In genomic region chr2:181763886-181764527, GRCm38 (mm10) we compare ENCODE assay signal across 13 mouse cellular contexts. TPM values are rescaled to one million over a fixed set of nuclear protein-coding genes. Genes with fewer than 3 reads are reported as not detected.
DNase-seq lines count a peak whose midpoint lies in the region; ATAC-seq lines count a peak whose summit lies in the region.
"Had no signal": no experiment of that assay in that cellular context is flagged by ENCODE, and none has a peak within 500 bp of the region (broad histone marks: within the 10 kb centered on the region; RNA-seq: fewer than 3 reads in every experiment).

No protein-coding gene starts in this region.

- H3K9me3 ChIP-seq in hindbrain, embryonic 10.5 days = no peaks in the 10 kb centered on the region
- H3K9me3 ChIP-seq in midbrain, embryonic 13.5 days = no peaks in the 10 kb centered on the region
- H3K9me3 ChIP-seq: liver, embryonic 12.5 days had no signal

- no peaks in the 10 kb centered on the region for H3K27me3 ChIP-seq in hindbrain, embryonic 10.5 days (ENCODE audit: insufficient read depth, poor library complexity, severe bottlenecking)
- H3K27me3 ChIP-seq in midbrain, embryonic 13.5 days = no peaks in the 10 kb centered on the region

- H3K4me3 ChIP-seq in hindbrain, embryonic 10.5 days = peak overlapping the region; percentile 54
- peak overlapping the region; percentile 67 for H3K4me3 ChIP-seq in midbrain, embryonic 13.5 days (replicated peaks)
- H3K4me3 ChIP-seq: liver, embryonic 12.5 days had no signal

- ATAC-seq in midbrain, embryonic 13.5 days = peak; percentile 22
- ATAC-seq: activated CD4-positive, CD25-positive, alpha-beta regulatory T cell, adult 4 months; liver, embryonic 12.5 days had no signal

- H3K4me2 ChIP-seq in midbrain, embryonic 13.5 days (replicated peaks) = peak overlapping the region; percentile 82
- H3K4me2 ChIP-seq: heart, embryonic 11.5 days; liver, embryonic 12.5 days had no signal

- H3K4me1 ChIP-seq in hindbrain, embryonic 10.5 days (replicated peaks) = peaks cover 68% of the 10 kb centered on the region
- peaks cover 72% of the 10 kb centered on the region for H3K4me1 ChIP-seq in midbrain, embryonic 13.5 days (replicated peaks)
- H3K4me1 ChIP-seq: liver, embryonic 12.5 days had no signal

- intact Hi-C loops in left cerebral cortex, postnatal 4 days (cut with DNase I) = no loop called here
- intact Hi-C loops in left cerebral cortex, postnatal 25 days (cut with DNase I) = no loop called here

- DNase-seq in left cerebral cortex, postnatal 4 days = peak; percentile 53
- no peak for DNase-seq in left cerebral cortex, adult 8-10 months (ENCODE audit: low spot score in 2 of 2)
- DNase-seq in hindbrain, embryonic 10.5 days (ENCODE audit: low spot score) = peak; percentile 59
- peak; percentile 86 for DNase-seq in retina, postnatal 1 day
- no peak for DNase-seq in thymus, postnatal 0 days (ENCODE audit: low spot score)
- DNase-seq in urinary bladder, postnatal 10 days (ENCODE audit: low spot score) = no peak
- no peak for DNase-seq in left cerebral cortex, postnatal 25 days (ENCODE audit: low spot score in 2 of 2)

- H3K27ac ChIP-seq in hindbrain, embryonic 10.5 days = peak overlapping the region; percentile 89
- H3K27ac ChIP-seq in midbrain, embryonic 13.5 days = peak overlapping the region; percentile 96
- H3K27ac ChIP-seq: liver, embryonic 12.5 days had no signal

- no peaks in the 10 kb centered on the region for H3K36me3 ChIP-seq in hindbrain, embryonic 10.5 days
- H3K36me3 ChIP-seq in midbrain, embryonic 13.5 days = no peaks in the 10 kb centered on the region
- H3K36me3 ChIP-seq: liver, embryonic 12.5 days had no signal

- peak overlapping the region; percentile 66 for H3K9ac ChIP-seq in midbrain, embryonic 13.5 days (replicated peaks)
- H3K9ac ChIP-seq: liver, embryonic 12.5 days had no signal

- WGBS in hindbrain, embryonic 10.5 days = 17% methylated on average over 14 of the region's 14 CpGs
- WGBS in midbrain, embryonic 13.5 days = 4% methylated on average over 14 of the region's 14 CpGs

RNA-seq across cellular contexts. Expression of gene Myt1, which starts 0.9 kb away (rescaled TPM):
- total RNA-seq in left cerebral cortex, postnatal 4 days (2021) = 10 to 100 TPM; 35.7 to 37.7 TPM
- 10 to 100 TPM; 14.7 to 25.9 (median 18.6) TPM for total RNA-seq in left cerebral cortex, adult 8-10 months (2022)
- 18.3 and 33.0 TPM in 2 replicates for polyA plus RNA-seq in hindbrain, embryonic 10.5 days (2016; fragmentation: Nextera tagmentation; extraction: Ambion mirVana)
- 46.9 and 49.2 TPM in 2 replicates for polyA plus RNA-seq in midbrain, embryonic 13.5 days (2015; fragmentation: Nextera tagmentation; extraction: Ambion mirVana)
- not detected in 2 replicates for polyA plus RNA-seq in thymus, postnatal 0 days (2015; fragmentation: Nextera tagmentation; extraction: Ambion mirVana)
- total RNA-seq in left cerebral cortex, postnatal 25 days (2021) = 10 to 100 TPM; 17.4 to 18.1 TPM
- total RNA-seq: common myeloid progenitor, adult 5-6 weeks; MEL had no signal
- polyA plus RNA-seq: activated CD4-positive, CD25-positive, alpha-beta regulatory T cell, adult 4 months had no signal

RNA-seq across cellular contexts. Expression of gene Oprl1, which starts 49.2 kb away (rescaled TPM):
- 10 to 100 TPM; 73.1 to 73.8 TPM for total RNA-seq in left cerebral cortex, postnatal 4 days (2021)
- 10 to 100 TPM; 47.1 to 59.7 (median 55.7) TPM for total RNA-seq in left cerebral cortex, adult 8-10 months (2022)
- polyA plus RNA-seq in hindbrain, embryonic 10.5 days (2016; fragmentation: Nextera tagmentation; extraction: Ambion mirVana) = 5.6 and 17.3 TPM in 2 replicates
- 82.3 and 83.9 TPM in 2 replicates for polyA plus RNA-seq in midbrain, embryonic 13.5 days (2015; fragmentation: Nextera tagmentation; extraction: Ambion mirVana)
- polyA plus RNA-seq in thymus, postnatal 0 days (2015; fragmentation: Nextera tagmentation; extraction: Ambion mirVana) = 0.12 and 0.14 TPM in 2 replicates
- total RNA-seq in left cerebral cortex, postnatal 25 days (2021) = 10 to 100 TPM; 56.1 to 57.3 TPM
- total RNA-seq: common myeloid progenitor, adult 5-6 weeks had no signal
- polyA plus RNA-seq: activated CD4-positive, CD25-positive, alpha-beta regulatory T cell, adult 4 months had no signal

Comparison
In these comparisons a context has a peak if more than half of its experiments do, and no peak if none do; other contexts are left out.
1. DNase-seq: peak in left cerebral cortex, postnatal 4 days (single experiment), hindbrain, embryonic 10.5 days (single experiment) and retina, postnatal 1 day (single experiment); none in left cerebral cortex, adult 8-10 months (0 of 2), thymus, postnatal 0 days (single experiment), urinary bladder, postnatal 10 days (single experiment) and left cerebral cortex, postnatal 25 days (0 of 2).